Mouse (Mus musculus) c-Kit-positive CD71-positive TER-119-negative erythroid progenitor cells, embryonic 14.5 days (primary cell): Measurements from ENCODE around the gene Dusp6.

ENCODE experiments used
- DNase-seq: peaks from one replicate; pipeline ENCODE4 v3.0.0-alpha.2; 2013; ENCODE audit warnings: low read depth

The Dusp6 gene

GRCm38 (mm10) chr10:99274640-99275039 is 11.6 kb downstream of the Dusp6 start:
- no peak for DNase-seq

GRCm38 (mm10) chr10:99279067-99279880 is 16.2 kb downstream of the Dusp6 start:
- no peak for DNase-seq

- DNase-seq, result no peak
Observed at GRCm38 (mm10) chr10:99283981-99284385, 21.0 kb downstream of the Dusp6 start.

GRCm38 (mm10) chr10:99284918-99285317 is 21.9 kb downstream of the Dusp6 start:
- no peak for DNase-seq

GRCm38 (mm10) chr10:99285759-99286158 is 22.7 kb downstream of the Dusp6 start:
- DNase-seq, result no peak

GRCm38 (mm10) chr10:99286213-99286612 is 23.2 kb downstream of the Dusp6 start:
- no peak for DNase-seq

GRCm38 (mm10) chr10:99286787-99287186 is 23.8 kb downstream of the Dusp6 start:
- no peak for DNase-seq

- DNase-seq, result no peak
Observed at GRCm38 (mm10) chr10:99287206-99287605, 24.2 kb downstream of the Dusp6 start.

GRCm38 (mm10) chr10:99289176-99289575 is 26.1 kb downstream of the Dusp6 start:
- DNase-seq, result no peak

- no peak for DNase-seq
Observed at GRCm38 (mm10) chr10:99293111-99293640, 30.1 kb downstream of the Dusp6 start.

GRCm38 (mm10) chr10:99297721-99298120 is 34.7 kb downstream of the Dusp6 start:
- no peak for DNase-seq

- DNase-seq, result no peak
Observed at GRCm38 (mm10) chr10:99298328-99299295, 35.6 kb downstream of the Dusp6 start.

- no peak for DNase-seq
Observed at GRCm38 (mm10) chr10:99299303-99299702, 36.3 kb downstream of the Dusp6 start.

GRCm38 (mm10) chr10:99302051-99302450 is 39.0 kb downstream of the Dusp6 start:
- no peak for DNase-seq

GRCm38 (mm10) chr10:99308837-99309236 is 45.8 kb downstream of the Dusp6 start:
- no peak for DNase-seq

GRCm38 (mm10) chr10:99309617-99310016 is 46.6 kb downstream of the Dusp6 start:
- DNase-seq, result no peak

GRCm38 (mm10) chr10:99310204-99310603 is 47.2 kb downstream of the Dusp6 start:
- no peak for DNase-seq

- no peak for DNase-seq
Observed at GRCm38 (mm10) chr10:99311956-99312355, 48.9 kb downstream of the Dusp6 start.

- no peak for DNase-seq
Observed at GRCm38 (mm10) chr10:99314366-99314765, 51.3 kb downstream of the Dusp6 start.

GRCm38 (mm10) chr10:99317057-99317456 is 54.0 kb downstream of the Dusp6 start:
- DNase-seq, result no peak
